Mouse (Mus musculus) heart, embryonic 13.5 days (tissue): ENCODE results near the gene Prr13. TPM values are rescaled to one million over a fixed set of nuclear protein-coding genes. Genes with fewer than 3 reads are reported as not detected.

ENCODE experiments used
- polyA plus RNA-seq: library from polyadenylated mRNA; unstranded; fragments of >200 nt; fragmentation: Nextera tagmentation; extraction: Ambion mirVana; gene quantifications from 2 replicates; pipeline ENCODE4 v1.2.1, GENCODE M21; 2015

Prr13 gene
- polyA plus RNA-seq, 1 experiment from 2014 or later: 102 TPM

Other genes with a start within 250 kb of the Prr13 start
- 0.46 and 0.78 TPM in 2 replicates for gene Itgb7, start 227.1 kb upstream of the Prr13 start, polyA plus RNA-seq
- gene Rarg, start 201.5 kb upstream of the Prr13 start, polyA plus RNA-seq: 9.0 and 9.1 TPM in 2 replicates
- not detected in 2 replicates for gene Gm9918, start 188.5 kb upstream of the Prr13 start, polyA plus RNA-seq
- 46.1 and 46.7 TPM in 2 replicates for gene Mfsd5, start 179.6 kb upstream of the Prr13 start, polyA plus RNA-seq
- gene Espl1, start 162.8 kb upstream of the Prr13 start, polyA plus RNA-seq: 18.9 and 19.3 TPM in 2 replicates
- gene Pfdn5, start 132.9 kb upstream of the Prr13 start, polyA plus RNA-seq: 310 and 347 TPM in 2 replicates
- gene Myg1, start 127.3 kb upstream of the Prr13 start, polyA plus RNA-seq: 60.0 and 65.0 TPM in 2 replicates
- gene Aaas, start 108.3 kb upstream of the Prr13 start, polyA plus RNA-seq: 54.0 and 58.1 TPM in 2 replicates
- 0.16 and 0.19 TPM in 2 replicates for gene Sp7, start 91.8 kb upstream of the Prr13 start, polyA plus RNA-seq
- gene Sp1, start 52.9 kb upstream of the Prr13 start, polyA plus RNA-seq: 4.3 and 4.6 TPM in 2 replicates
- 0.82 and 1.4 TPM in 2 replicates for gene Amhr2, start 13.7 kb upstream of the Prr13 start, polyA plus RNA-seq
- gene Pcbp2, start 11.5 kb downstream of the Prr13 start, polyA plus RNA-seq: 141 and 142 TPM in 2 replicates
- gene Gm10337, start 44.7 kb downstream of the Prr13 start, polyA plus RNA-seq: 4.2 TPM in 1 of 2 replicates, not detected in the other
- gene Map3k12, start 58.0 kb downstream of the Prr13 start, polyA plus RNA-seq: 10.8 and 11.6 TPM in 2 replicates
- gene Tarbp2, start 59.2 kb downstream of the Prr13 start, polyA plus RNA-seq: 94.6 and 103 TPM in 2 replicates
- 1.0 and 2.3 TPM in 2 replicates for gene Npff, start 65.9 kb downstream of the Prr13 start, polyA plus RNA-seq
- 0.41 TPM in 1 of 2 replicates, not detected in the other for gene Gm28047, start 166.0 kb downstream of the Prr13 start, polyA plus RNA-seq
- gene Atf7, start 166.4 kb downstream of the Prr13 start, polyA plus RNA-seq: 25.1 and 30.0 TPM in 2 replicates
- 72.3 and 73.9 TPM in 2 replicates for gene Atp5g2, start 213.3 kb downstream of the Prr13 start, polyA plus RNA-seq